Comparison of ENCODE assay signal across 10 mouse cellular contexts in the genomic region with DNA sequence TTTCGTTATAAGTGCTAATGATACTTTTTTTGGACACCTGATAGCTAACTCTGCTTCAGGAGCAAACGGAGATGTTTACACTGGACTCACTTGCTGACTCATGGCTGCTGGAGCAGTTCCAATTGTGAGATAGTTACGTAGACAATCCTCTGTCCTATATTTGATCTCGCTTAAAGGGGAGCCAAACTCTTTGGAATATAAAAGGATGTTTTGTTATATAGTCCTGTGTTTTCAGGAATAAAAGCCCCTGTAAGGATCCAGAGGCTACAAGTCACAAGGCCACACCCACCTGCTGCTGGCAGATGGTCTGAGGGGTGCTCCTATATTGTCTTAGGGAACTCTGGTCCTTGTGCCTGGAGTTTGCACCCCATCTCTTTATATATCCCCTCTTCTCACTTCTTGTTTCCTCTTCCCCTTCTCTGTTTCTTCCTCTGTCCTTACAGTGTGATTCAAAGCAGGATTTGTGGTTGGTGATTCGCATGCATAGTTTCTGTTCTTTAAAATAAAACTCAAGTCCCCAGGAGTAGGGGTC.
A peak's percentile ranks its signal among the peaks of the same experiment; 100 is the strongest.
DNase-seq lines count a peak whose midpoint lies in the region.
"Had no signal": no experiment of that assay in that cellular context is flagged by ENCODE, and none has a peak within 500 bp of the region (broad histone marks: within the 10 kb centered on the region; RNA-seq: fewer than 3 reads in every experiment).

No protein-coding gene starts in this region.

- H3K27ac ChIP-seq in macrophage = peak overlapping the region; percentile 73
- H3K27ac ChIP-seq: embryonic facial prominence, embryonic 12.5 days; midbrain, embryonic 12.5 days had no signal

- intact Hi-C loops in left cerebral cortex, postnatal 25 days (cut with DNase I) = no loop called here

- H3K4me3 ChIP-seq in macrophage (ENCODE audit: inconsistent target) = no peak overlapping the region
- H3K4me3 ChIP-seq: embryonic facial prominence, embryonic 12.5 days; midbrain, embryonic 12.5 days had no signal

- H3K79me2 ChIP-seq in macrophage (ENCODE audit: inconsistent target) = peaks cover 100% of the 10 kb centered on the region

- WGBS in macrophage (ENCODE audit: missing documents) = 6% methylated on average over 5 of the region's 5 CpGs

- DNase-seq in left cerebral cortex, postnatal 25 days (ENCODE audit: low spot score in 2 of 2) = peak; percentile 49 to 58
- DNase-seq in left cerebral cortex, adult 11 months (ENCODE audit: low spot score) = no peak
- DNase-seq in R1 (ENCODE audit: low read depth, low spot score) = peak; percentile 35
- DNase-seq in cerebellum, postnatal 25 days = peak; percentile 57 to 80
- peak; percentile 65 for DNase-seq in heart, postnatal 4 days
- DNase-seq in neural tube, embryonic 10.5 days (ENCODE audit: extremely low spot score, low spot score) = no peak
- no peak for DNase-seq in embryo, embryonic 10 days (ENCODE audit: low spot score)

- H3K36me3 ChIP-seq in macrophage (ENCODE audit: inconsistent target) = 0 out of 2 replicates have a peak, but pooled peaks cover 2% of the 10 kb centered on the region
- H3K36me3 ChIP-seq: midbrain, embryonic 12.5 days had no signal

Comparison
In these comparisons a context has a peak if more than half of its experiments do, and no peak if none do; other contexts are left out.
1. DNase-seq: peak in left cerebral cortex, postnatal 25 days (2 of 2), R1 (single experiment), cerebellum, postnatal 25 days (2 of 2) and heart, postnatal 4 days (single experiment); none in left cerebral cortex, adult 11 months (single experiment), neural tube, embryonic 10.5 days (single experiment) and embryo, embryonic 10 days (single experiment).